Mouse (Mus musculus) embryonic fibroblast, embryonic 13.5 days (primary cell): Measurements from ENCODE around the gene Ubxn7. TPM values are rescaled to one million over a fixed set of nuclear protein-coding genes. Genes with fewer than 3 reads are reported as not detected.

Source experiments
- H3K27ac ChIP-seq: 2 replicates; pipeline ENCODE4 v1.5.1; 2012; ENCODE audit warnings: low read length, control low read depth, inconsistent platforms; ENCODE audit not compliant: insufficient read depth
- H3K4me1 ChIP-seq: 2 replicates; pipeline ENCODE4 v1.6.1; 2011; ENCODE audit warnings: low read length; ENCODE audit not compliant: control insufficient read depth, insufficient read depth
- H3K4me3 ChIP-seq: 2 replicates; pipeline ENCODE4 v1.5.1; 2011; ENCODE audit warnings: mild to moderate bottlenecking, control low read depth, low read length; ENCODE audit not compliant: insufficient read depth
- CTCF ChIP-seq: IDR thresholded peaks from 2 replicates; pipeline ENCODE4 v1.5.1; 2011; ENCODE audit warnings: mild to moderate bottlenecking, control low read depth, low read length, moderate library complexity, borderline replicate concordance; ENCODE audit not compliant: insufficient read depth
- POLR2A ChIP-seq: IDR thresholded peaks from 2 replicates; pipeline ENCODE4 v1.6.1; 2011; ENCODE audit warnings: low read depth, mild to moderate bottlenecking, control low read depth, low read length, moderate library complexity
- polyA plus RNA-seq: library from polyadenylated mRNA; stranded (reverse); fragments of >200 nt; gene quantifications from 2 replicates; pipeline ENCODE4 v1.2.4, GENCODE M21; 2011; ENCODE audit warnings: low read depth; ENCODE audit not compliant: missing spikeins, insufficient read length

Ubxn7 gene
- polyA plus RNA-seq, 1 experiment, result 36.6 TPM

DNA sequence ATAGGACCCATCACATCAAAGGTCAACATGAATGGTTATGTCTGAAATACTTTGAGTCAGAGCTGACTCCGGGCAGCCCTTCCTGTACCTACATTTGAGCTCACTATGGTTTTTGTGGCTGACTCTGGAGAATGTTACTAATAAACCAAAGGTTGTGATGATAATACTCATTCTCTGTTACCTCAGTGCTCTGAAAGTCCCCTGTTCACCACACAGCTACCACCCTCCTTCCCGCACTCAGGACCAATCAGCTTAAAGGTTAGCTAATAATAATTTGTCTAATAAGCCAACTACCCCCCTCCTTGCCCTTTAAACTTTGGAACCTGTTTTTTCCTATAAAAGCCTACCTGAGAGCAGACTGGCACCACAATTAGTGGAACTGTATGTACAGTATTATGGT is 47.5 kb downstream of the Ubxn7 start:
- no peak for TF ChIP-seq POLR2A
- no peak for TF ChIP-seq CTCF
- Histone ChIP-seq H3K4me1 (no peaks in the 10 kb centered on the region), H3K27ac (no peak overlapping the region), H3K4me3 (no peak overlapping the region)

- no peaks in the 10 kb centered on the region for H3K4me1 ChIP-seq
- TF ChIP-seq POLR2A (no peak), CTCF (no peak)
- H3K4me3 ChIP-seq, result no peak overlapping the region
- no peak overlapping the region for H3K27ac ChIP-seq
Observed at GRCm38 (mm10) chr16:32382901-32383300, 50.8 kb downstream of the Ubxn7 start.

DNA sequence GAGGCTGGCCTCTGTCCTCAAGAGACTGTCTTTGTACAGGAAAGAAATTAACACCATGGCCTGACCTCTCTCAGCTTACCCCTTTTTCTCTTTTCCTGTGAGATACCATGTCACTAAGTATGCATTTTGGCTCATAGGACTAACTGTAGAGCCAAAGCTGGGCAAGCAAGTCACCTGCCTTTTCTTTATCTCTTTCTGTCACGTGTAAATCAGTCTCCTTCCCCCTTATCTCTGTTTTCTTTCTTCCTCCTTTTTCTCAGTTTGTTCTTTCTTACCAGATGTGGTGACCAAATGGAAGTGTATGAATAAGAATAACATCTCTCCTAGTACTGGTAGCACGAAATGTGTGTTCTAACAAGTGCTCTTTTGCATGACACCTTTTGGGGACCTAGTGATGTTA is 52.8 kb downstream of the Ubxn7 start:
- Histone ChIP-seq H3K4me3 (no peak overlapping the region), H3K27ac (no peak overlapping the region), H3K4me1 (no peaks in the 10 kb centered on the region)
- TF ChIP-seq CTCF (no peak), POLR2A (no peak)

DNA sequence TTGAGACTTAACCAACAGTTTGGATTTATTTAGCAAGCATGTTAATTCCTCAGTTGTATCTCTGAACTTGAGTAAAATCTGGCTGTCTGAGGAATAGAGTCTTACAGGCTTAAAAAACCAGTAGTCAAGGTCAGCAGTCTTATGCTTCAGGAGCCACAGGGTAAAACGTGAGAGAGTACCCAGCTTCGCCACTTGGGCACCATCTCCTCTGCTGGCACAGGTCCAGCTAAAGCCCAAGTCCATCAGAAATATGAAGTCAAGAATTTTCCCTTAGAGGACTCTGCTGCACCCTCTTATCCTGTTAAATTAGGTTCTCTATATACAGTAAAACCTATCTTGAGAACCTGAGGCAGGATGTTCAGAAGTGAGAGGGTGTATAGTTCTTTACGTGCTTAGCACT is 54.8 kb downstream of the Ubxn7 start:
- H3K27ac ChIP-seq, result no peak overlapping the region
- no peaks in the 10 kb centered on the region for H3K4me1 ChIP-seq
- H3K4me3 ChIP-seq, result no peak overlapping the region
- TF ChIP-seq CTCF, result no peak
- no peak for TF ChIP-seq POLR2A

- no peak overlapping the region for H3K27ac ChIP-seq
- TF ChIP-seq CTCF, result no peak
- TF ChIP-seq POLR2A, result no peak
- H3K4me1 ChIP-seq, result no peaks in the 10 kb centered on the region
- H3K4me3 ChIP-seq, result no peak overlapping the region
Observed at GRCm38 (mm10) chr16:32389049-32389448, 57.0 kb downstream of the Ubxn7 start.

GRCm38 (mm10) chr16:32389841-32390240 is 57.8 kb downstream of the Ubxn7 start:
- Histone ChIP-seq H3K27ac (no peak overlapping the region), H3K4me1 (0 out of 2 replicates have a peak, but pooled peaks cover under 1% of the 10 kb centered on the region), H3K4me3 (no peak overlapping the region)
- TF ChIP-seq CTCF (no peak), POLR2A (no peak)

- H3K27ac ChIP-seq, result no peak overlapping the region
- no peak overlapping the region for H3K4me3 ChIP-seq
- peaks cover 8% of the 10 kb centered on the region for H3K4me1 ChIP-seq
- TF ChIP-seq CTCF (no peak), POLR2A (no peak)
Observed at GRCm38 (mm10) chr16:32390882-32391281, 58.8 kb downstream of the Ubxn7 start.

GRCm38 (mm10) chr16:32395679-32396540 is 63.9 kb downstream of the Ubxn7 start:
- Histone ChIP-seq H3K27ac (peak overlapping the region; percentile 84), H3K4me1 (peaks cover 13% of the 10 kb centered on the region), H3K4me3 (no peak overlapping the region)
- TF ChIP-seq CTCF, result no peak
- no peak for TF ChIP-seq POLR2A

GRCm38 (mm10) chr16:32396541-32396835 is 64.4 kb downstream of the Ubxn7 start:
- H3K4me3 ChIP-seq, result no peak overlapping the region
- peaks cover 18% of the 10 kb centered on the region for H3K4me1 ChIP-seq
- H3K27ac ChIP-seq, result peak overlapping the region; percentile 84
- TF ChIP-seq POLR2A, result no peak
- TF ChIP-seq CTCF, result no peak

DNA sequence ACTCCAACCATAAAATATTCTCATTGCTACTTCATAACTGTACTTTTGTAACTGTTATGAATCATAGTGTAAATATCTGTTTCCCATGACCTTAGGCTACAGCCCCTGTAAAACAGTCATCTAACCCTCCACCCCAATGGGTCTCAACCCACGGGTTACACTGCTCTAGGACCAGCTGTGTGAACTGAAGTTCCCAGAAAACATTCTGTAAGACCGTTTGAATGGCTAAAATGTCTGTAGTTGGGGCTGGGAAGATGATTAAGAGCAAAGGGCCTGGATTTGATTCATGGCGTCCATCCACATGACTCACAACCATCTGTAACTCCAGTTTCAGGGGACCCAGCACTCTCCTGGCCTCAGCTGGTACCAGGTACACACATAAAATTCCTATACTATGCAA is 66.1 kb downstream of the Ubxn7 start:
- TF ChIP-seq POLR2A (no peak), CTCF (no peak)
- H3K4me3 ChIP-seq, result no peak overlapping the region
- H3K27ac ChIP-seq, result peak overlapping the region; percentile 6; the same call in 1 of the 2 replicates
- peaks cover 22% of the 10 kb centered on the region for H3K4me1 ChIP-seq

DNA sequence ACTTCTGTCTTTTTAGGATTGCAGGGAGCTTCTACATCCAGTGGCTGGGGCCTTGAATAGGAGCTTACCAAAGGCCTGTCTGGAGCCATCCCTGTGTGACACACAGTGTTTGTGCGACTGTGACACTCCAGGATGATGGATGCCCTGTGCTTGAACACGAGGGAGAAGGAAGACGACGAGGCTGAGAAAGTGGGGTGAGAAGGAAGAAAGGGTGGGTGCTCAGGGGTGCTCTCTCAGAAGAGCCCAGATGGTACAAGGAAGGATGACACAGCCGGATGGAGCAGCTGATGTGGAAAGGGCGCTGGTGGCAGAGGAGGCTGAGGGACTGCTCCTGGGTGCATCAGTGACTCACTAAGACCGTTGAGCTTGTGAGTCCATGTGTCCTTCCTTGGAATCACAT is 68.2 kb downstream of the Ubxn7 start, which contains the start of gene Tm4sf19:
Gene Tm4sf19, plus strand, starts transcription at position 240 of the 400 bp plus-strand sequence.
- TF ChIP-seq CTCF, result no peak
- no peak for TF ChIP-seq POLR2A

More for the DNA sequence above, 68.2 kb downstream of the Ubxn7 start, which contains the start of gene Tm4sf19:
- no peak within 1 kb of the TSS for H3K27ac ChIP-seq
- peaks cover 21% of the 10 kb centered on the region for H3K4me1 ChIP-seq
- H3K4me3 ChIP-seq, result no peak within 1 kb of the TSS
